In genomic region chr4:114902641-114903421, GRCm38 (mm10) we compare ENCODE assay signal across 13 mouse cellular contexts. TPM values are rescaled to one million over a fixed set of nuclear protein-coding genes. Genes with fewer than 3 reads are reported as not detected.
A peak's percentile ranks its signal among the peaks of the same experiment; 100 is the strongest.
DNase-seq lines count a peak whose midpoint lies in the region; ATAC-seq lines count a peak whose summit lies in the region.
"Had no signal": no experiment of that assay in that cellular context is flagged by ENCODE, and none has a peak within 500 bp of the region (broad histone marks: within the 10 kb centered on the region; RNA-seq: fewer than 3 reads in every experiment).

No protein-coding gene starts in this region.

- H3K4me2 ChIP-seq in embryonic facial prominence, embryonic 12.5 days (replicated peaks) = peak overlapping the region; percentile 74
- peak overlapping the region; percentile 56 for H3K4me2 ChIP-seq in limb, embryonic 13.5 days (replicated peaks)

- peak; percentile 36 to 55 for DNase-seq in kidney, postnatal 4 days
- DNase-seq in kidney, adult 9 months = no peak
- peak; percentile 62 for DNase-seq in ZHBTc4 (ENCODE audit: low read depth, low spot score)
- no peak for DNase-seq in layer of hippocampus, adult 9-11 months
- DNase-seq in testis, postnatal 14 days (ENCODE audit: low spot score) = no peak
- no peak for DNase-seq in layer of hippocampus, postnatal 36 days
- DNase-seq: adrenal gland, postnatal 10 days; liver, embryonic 13.5 days had no signal

- peaks cover 76% of the 10 kb centered on the region for H3K27me3 ChIP-seq in embryonic facial prominence, embryonic 12.5 days
- peaks cover 100% of the 10 kb centered on the region for H3K27me3 ChIP-seq in limb, embryonic 13.5 days

- peak overlapping the region; percentile 36 for H3K4me3 ChIP-seq in embryonic facial prominence, embryonic 12.5 days
- H3K4me3 ChIP-seq in limb, embryonic 13.5 days = peak overlapping the region; percentile 33
- H3K4me3 ChIP-seq: liver, embryonic 13.5 days had no signal

- no peaks in the 10 kb centered on the region for H3K9me3 ChIP-seq in embryonic facial prominence, embryonic 12.5 days
- H3K9me3 ChIP-seq in limb, embryonic 13.5 days = no peaks in the 10 kb centered on the region
- H3K9me3 ChIP-seq: liver, embryonic 13.5 days had no signal

- peak overlapping the region; percentile 58 for H3K27ac ChIP-seq in embryonic facial prominence, embryonic 12.5 days
- no peak overlapping the region for H3K27ac ChIP-seq in limb, embryonic 13.5 days
- H3K27ac ChIP-seq: liver, embryonic 13.5 days had no signal

- no peak for ATAC-seq in embryonic facial prominence, embryonic 12.5 days (ENCODE audit: insufficient number of reproducible peaks, insufficient read depth, low FRiP score, low TSS enrichment)
- no peak for ATAC-seq in limb, embryonic 13.5 days (ENCODE audit: low FRiP score, low read depth)

- peak overlapping the region; percentile 42 for H3K9ac ChIP-seq in embryonic facial prominence, embryonic 12.5 days
- H3K9ac ChIP-seq in limb, embryonic 13.5 days = no peak overlapping the region
- H3K9ac ChIP-seq: liver, embryonic 13.5 days had no signal

- 1% methylated on average over 39 of the region's 39 CpGs for WGBS in embryonic facial prominence, embryonic 12.5 days
- WGBS in limb, embryonic 13.5 days = under 1% methylated on average over 39 of the region's 39 CpGs

- peaks cover 15% of the 10 kb centered on the region; the same call in 1 of the 2 replicates for H3K4me1 ChIP-seq in embryonic facial prominence, embryonic 12.5 days
- peaks cover 23% of the 10 kb centered on the region for H3K4me1 ChIP-seq in limb, embryonic 13.5 days

- H3K36me3 ChIP-seq in embryonic facial prominence, embryonic 12.5 days = no peaks in the 10 kb centered on the region
- H3K36me3 ChIP-seq in limb, embryonic 13.5 days = no peaks in the 10 kb centered on the region
- H3K36me3 ChIP-seq: liver, embryonic 13.5 days had no signal

RNA-seq across cellular contexts. Expression of gene Foxd2, which starts 5.8 kb away (rescaled TPM):
- polyA plus RNA-seq in embryonic facial prominence, embryonic 12.5 days (2016; fragmentation: Nextera tagmentation; extraction: Ambion mirVana) = 6.2 and 7.7 TPM in 2 replicates
- polyA plus RNA-seq in limb, embryonic 13.5 days (2015; fragmentation: Nextera tagmentation; extraction: Ambion mirVana) = 1.3 and 1.9 TPM in 2 replicates
- total RNA-seq in layer of hippocampus, postnatal 36 days (2021) = under 1 TPM; 0.15 to 0.25 TPM
- polyA plus RNA-seq: liver, embryonic 13.5 days had no signal

RNA-seq across cellular contexts. Expression of gene Foxe3, which starts 23.0 kb away (rescaled TPM):
- 0.27 and 1.5 TPM in 2 replicates for polyA plus RNA-seq in embryonic facial prominence, embryonic 12.5 days (2016; fragmentation: Nextera tagmentation; extraction: Ambion mirVana)
- polyA plus RNA-seq in limb, embryonic 13.5 days (2015; fragmentation: Nextera tagmentation; extraction: Ambion mirVana) = not detected in 2 replicates
- total RNA-seq in layer of hippocampus, postnatal 36 days (2021) = not detected
- total RNA-seq: adrenal gland, postnatal 10 days; heart, postnatal 10 days; MEL; neutrophil, adult 5-6 weeks had no signal
- polyA plus RNA-seq: liver, embryonic 13.5 days had no signal

Comparison
In these comparisons a context has a peak if more than half of its experiments do, and no peak if none do; other contexts are left out.
1. DNase-seq: peak in kidney, postnatal 4 days (2 of 2) and ZHBTc4 (single experiment); none in kidney, adult 9 months (single experiment), layer of hippocampus, adult 9-11 months (single experiment), testis, postnatal 14 days (single experiment) and layer of hippocampus, postnatal 36 days (0 of 2).